Mouse (Mus musculus): ENCODE results near the gene Haghl. TPM values are rescaled to one million over a fixed set of nuclear protein-coding genes. Genes with fewer than 3 reads are reported as not detected.

Haghl gene
- polyA plus RNA-seq, 1 experiment from 2014 or later = 37.9 TPM

- peak overlapping the region; percentile 64 for H3K9ac ChIP-seq
- 82% methylated on average over 8 of the region's 8 CpGs for WGBS
Measured at GRCm38 (mm10) chr17:25828223-25828594, 42.7 kb upstream of the Haghl start.

GRCm38 (mm10) chr17:25827546-25828222 is 42.2 kb upstream of the Haghl start:
- H3K27me3 ChIP-seq (replicated peaks) = no peaks in the 10 kb centered on the region
- peaks cover 19% of the 10 kb centered on the region for H3K36me3 ChIP-seq
- H3K9ac ChIP-seq = no peak overlapping the region
- no peak overlapping the region for H3K27ac ChIP-seq
- 88% methylated on average over 22 of the region's 22 CpGs for WGBS
- no peak for ATAC-seq
- H3K9me3 ChIP-seq = no peaks in the 10 kb centered on the region
- H3K4me2 ChIP-seq (replicated peaks) = 0 out of 2 replicates have a peak overlapping the region, but pooled peaks have one; percentile 91
- H3K4me1 ChIP-seq (replicated peaks) = peaks cover 53% of the 10 kb centered on the region
- no peak overlapping the region for H3K4me3 ChIP-seq (replicated peaks)

More at GRCm38 (mm10) chr17:25828223-25828594, 42.7 kb upstream of the Haghl start:
- Histone ChIP-seq H3K9me3 (no peaks in the 10 kb centered on the region), H3K4me1 (replicated peaks) (peaks cover 53% of the 10 kb centered on the region), H3K36me3 (peaks cover 19% of the 10 kb centered on the region), H3K27me3 (replicated peaks) (no peaks in the 10 kb centered on the region), H3K4me2 (replicated peaks) (peak overlapping the region; percentile 91), H3K4me3 (replicated peaks) (peak overlapping the region; percentile 57), H3K27ac (peak overlapping the region; percentile 90; the same call in 1 of the 2 replicates)
- ATAC-seq = no peak

- no peak for ATAC-seq
- peaks cover 52% of the 10 kb centered on the region for H3K4me1 ChIP-seq (replicated peaks)
- WGBS = 94% methylated on average over 13 of the region's 13 CpGs
- no peak overlapping the region for H3K27ac ChIP-seq
- H3K9ac ChIP-seq = no peak overlapping the region
- no peaks in the 10 kb centered on the region for H3K27me3 ChIP-seq (replicated peaks)
- H3K4me3 ChIP-seq (replicated peaks) = no peak overlapping the region
- no peaks in the 10 kb centered on the region for H3K9me3 ChIP-seq
- no peak overlapping the region for H3K4me2 ChIP-seq (replicated peaks)
- peaks cover 19% of the 10 kb centered on the region for H3K36me3 ChIP-seq
Measured at GRCm38 (mm10) chr17:25827011-25827410, 41.5 kb upstream of the Haghl start.

GRCm38 (mm10) chr17:25825984-25826570 is 40.6 kb upstream of the Haghl start:
- H3K27me3 ChIP-seq (replicated peaks) = no peaks in the 10 kb centered on the region
- H3K27ac ChIP-seq = no peak overlapping the region
- H3K4me1 ChIP-seq (replicated peaks) = peaks cover 43% of the 10 kb centered on the region
- no peak for ATAC-seq
- H3K4me3 ChIP-seq (replicated peaks) = no peak overlapping the region
- 94% methylated on average over 27 of the region's 27 CpGs for WGBS
- H3K4me2 ChIP-seq (replicated peaks) = no peak overlapping the region
- H3K36me3 ChIP-seq = peaks cover 13% of the 10 kb centered on the region
- no peak overlapping the region for H3K9ac ChIP-seq
- no peaks in the 10 kb centered on the region for H3K9me3 ChIP-seq

- Histone ChIP-seq H3K27ac (no peak overlapping the region), H3K36me3 (peaks cover 5% of the 10 kb centered on the region; the same call in 1 of the 2 replicates), H3K4me2 (replicated peaks) (peak overlapping the region; percentile 86; the same call in 1 of the 2 replicates), H3K9ac (no peak overlapping the region), H3K4me3 (replicated peaks) (no peak overlapping the region; the same call in 1 of the 2 replicates), H3K9me3 (no peaks in the 10 kb centered on the region), H3K27me3 (replicated peaks) (peaks cover 2% of the 10 kb centered on the region), H3K4me1 (replicated peaks) (peaks cover 35% of the 10 kb centered on the region)
- no peak for ATAC-seq
- 86% methylated on average over 6 of the region's 6 CpGs for WGBS
Measured at GRCm38 (mm10) chr17:25825311-25825710, 39.8 kb upstream of the Haghl start.

- no peak for ATAC-seq
- Histone ChIP-seq H3K9ac (peak overlapping the region; percentile 59), H3K27ac (no peak overlapping the region), H3K4me2 (replicated peaks) (peak overlapping the region; percentile 86), H3K9me3 (no peaks in the 10 kb centered on the region), H3K36me3 (peaks cover 5% of the 10 kb centered on the region; the same call in 1 of the 2 replicates), H3K4me1 (replicated peaks) (peaks cover 28% of the 10 kb centered on the region), H3K4me3 (replicated peaks) (peak overlapping the region; percentile 61), H3K27me3 (replicated peaks) (peaks cover 9% of the 10 kb centered on the region)
- 68% methylated on average over 17 of the region's 17 CpGs for WGBS
Measured at GRCm38 (mm10) chr17:25824362-25825142, 39.1 kb upstream of the Haghl start.

GRCm38 (mm10) chr17:25823452-25823851 is 38.0 kb upstream of the Haghl start, which contains the start of gene Wdr24:
Wdr24 (plus strand) TSS chr17:25823627.
- peak within 1 kb of the TSS; percentile 57; the same call in 1 of the 2 replicates for H3K27ac ChIP-seq
- no peaks in the 10 kb centered on the region for H3K9me3 ChIP-seq
- H3K9ac ChIP-seq = peak within 1 kb of the TSS; percentile 59
- H3K4me3 ChIP-seq (replicated peaks) = peak within 1 kb of the TSS; percentile 61
- H3K4me1 ChIP-seq (replicated peaks) = peaks cover 28% of the 10 kb centered on the region
- peak within 1 kb of the TSS; percentile 86 for H3K4me2 ChIP-seq (replicated peaks)
- under 1% methylated on average over 18 of the region's 18 CpGs for WGBS
- ATAC-seq = peak; percentile 71
- peaks cover 20% of the 10 kb centered on the region for H3K27me3 ChIP-seq (replicated peaks)
- H3K36me3 ChIP-seq = peaks cover 5% of the 10 kb centered on the region; the same call in 1 of the 2 replicates

- Histone ChIP-seq H3K4me1 (replicated peaks) (peaks cover 6% of the 10 kb centered on the region), H3K4me2 (replicated peaks) (peak overlapping the region; percentile 47), H3K4me3 (replicated peaks) (peak overlapping the region; percentile 20), H3K36me3 (no peaks in the 10 kb centered on the region), H3K27ac (no peak overlapping the region), H3K9ac (no peak overlapping the region), H3K27me3 (replicated peaks) (peaks cover 38% of the 10 kb centered on the region), H3K9me3 (no peaks in the 10 kb centered on the region)
- WGBS = 7% methylated on average over 46 of the region's 46 CpGs
- ATAC-seq = peak; percentile 52
Measured at GRCm38 (mm10) chr17:25818851-25819780, 33.6 kb upstream of the Haghl start.

- H3K27ac ChIP-seq = no peak overlapping the region
- no peak overlapping the region for H3K4me3 ChIP-seq (replicated peaks)
- ATAC-seq = no peak
- no peaks in the 10 kb centered on the region for H3K9me3 ChIP-seq
- H3K27me3 ChIP-seq (replicated peaks) = peaks cover 43% of the 10 kb centered on the region
- no peaks in the 10 kb centered on the region for H3K36me3 ChIP-seq
- H3K9ac ChIP-seq = no peak overlapping the region
- H3K4me1 ChIP-seq (replicated peaks) = 0 out of 2 replicates have a peak, but pooled peaks cover 11% of the 10 kb centered on the region
- WGBS = 81% methylated on average over 11 of the region's 11 CpGs
- no peak overlapping the region for H3K4me2 ChIP-seq (replicated peaks)
Measured at GRCm38 (mm10) chr17:25817662-25818061, 32.2 kb upstream of the Haghl start.

- Histone ChIP-seq H3K27me3 (replicated peaks) (peaks cover 54% of the 10 kb centered on the region), H3K4me2 (replicated peaks) (0 out of 2 replicates have a peak overlapping the region, but pooled peaks have one; percentile 11), H3K27ac (no peak overlapping the region), H3K36me3 (no peaks in the 10 kb centered on the region), H3K4me3 (replicated peaks) (no peak overlapping the region), H3K4me1 (replicated peaks) (peaks cover 16% of the 10 kb centered on the region), H3K9ac (no peak overlapping the region), H3K9me3 (no peaks in the 10 kb centered on the region; the same call in 1 of the 2 replicates)
- WGBS = 2% methylated on average over 20 of the region's 20 CpGs
- ATAC-seq = peak; percentile 36; the same call in 1 of the 2 replicates
Measured at GRCm38 (mm10) chr17:25813471-25813870, 28.0 kb upstream of the Haghl start.

- Histone ChIP-seq H3K36me3 (no peaks in the 10 kb centered on the region), H3K27me3 (replicated peaks) (peaks cover 39% of the 10 kb centered on the region), H3K27ac (no peak overlapping the region), H3K4me1 (replicated peaks) (peaks cover 16% of the 10 kb centered on the region), H3K9ac (no peak overlapping the region), H3K9me3 (no peaks in the 10 kb centered on the region; the same call in 1 of the 2 replicates), H3K4me2 (replicated peaks) (no peak overlapping the region), H3K4me3 (replicated peaks) (no peak overlapping the region)
- ATAC-seq = no peak
- WGBS = 70% methylated on average over 4 of the region's 4 CpGs
Measured at GRCm38 (mm10) chr17:25810890-25811289, 25.4 kb upstream of the Haghl start.

Data from intestine, embryonic 15.5 days (tissue).